ENCODE assay signal across 23 mouse cellular contexts in the genomic region with DNA sequence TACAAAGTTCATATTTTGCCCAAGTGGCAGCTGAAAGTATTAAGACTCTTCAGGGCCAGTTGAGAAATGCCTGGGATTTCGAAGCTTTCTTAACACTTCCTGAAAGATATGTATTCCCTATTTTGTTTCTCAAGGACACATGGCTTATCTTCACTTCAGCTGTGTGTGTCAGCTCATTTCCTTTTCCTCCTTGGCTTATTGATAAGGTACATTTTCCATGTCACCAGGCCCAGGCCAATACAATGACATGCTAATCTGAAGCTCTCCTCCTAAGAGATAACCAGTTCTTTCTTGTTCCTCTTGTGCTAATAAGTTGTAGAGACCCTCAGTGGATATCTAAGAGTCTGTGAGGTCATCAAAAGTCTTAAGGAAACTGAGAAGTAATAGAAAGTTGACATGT. TPM values are rescaled to one million over a fixed set of nuclear protein-coding genes. Genes with fewer than 3 reads are reported as not detected.
A peak's percentile ranks its signal among the peaks of the same experiment; 100 is the strongest.
DNase-seq lines count a peak whose midpoint lies in the region; ATAC-seq lines count a peak whose summit lies in the region.
"Had no signal": no experiment of that assay in that cellular context is flagged by ENCODE, and none has a peak within 500 bp of the region (broad histone marks: within the 10 kb centered on the region; RNA-seq: fewer than 3 reads in every experiment).

No protein-coding gene starts in this region.

- H3K9ac ChIP-seq in heart, embryonic 12.5 days = no peak overlapping the region
- H3K9ac ChIP-seq in liver, embryonic 16.5 days (ENCODE audit: low read depth, low read length) = no peak overlapping the region
- H3K9ac ChIP-seq in liver, embryonic 12.5 days = no peak overlapping the region
- H3K9ac ChIP-seq: embryonic facial prominence, embryonic 13.5 days; embryonic facial prominence, embryonic 15.5 days; forebrain, embryonic 12.5 days had no signal

- H3K4me3 ChIP-seq in heart, embryonic 12.5 days = no peak overlapping the region
- H3K4me3 ChIP-seq in liver, embryonic 16.5 days (ENCODE audit: low read depth, low read length) = no peak overlapping the region
- H3K4me3 ChIP-seq in liver, embryonic 12.5 days = no peak overlapping the region
- H3K4me3 ChIP-seq: embryonic facial prominence, embryonic 13.5 days; embryonic facial prominence, embryonic 15.5 days; erythroblast, embryonic 14.5 days; forebrain, embryonic 10.5 days; forebrain, embryonic 12.5 days had no signal

- no peaks in the 10 kb centered on the region; the same call in 1 of the 2 replicates for H3K4me1 ChIP-seq in heart, embryonic 12.5 days (replicated peaks)
- no peaks in the 10 kb centered on the region for H3K4me1 ChIP-seq in liver, embryonic 16.5 days (ENCODE audit: control insufficient read depth, low read depth, low read length)
- H3K4me1 ChIP-seq in liver, embryonic 12.5 days = no peaks in the 10 kb centered on the region
- H3K4me1 ChIP-seq: embryonic facial prominence, embryonic 13.5 days had no signal

- WGBS in heart, embryonic 12.5 days = 33% methylated on average over 1 of the region's 1 CpGs
- WGBS in liver, embryonic 16.5 days (ENCODE audit: insufficient replicate concordance) = 32% methylated on average over 1 of the region's 1 CpGs
- WGBS in liver, embryonic 12.5 days (ENCODE audit: insufficient replicate concordance) = 31% methylated on average over 1 of the region's 1 CpGs

- ATAC-seq in heart, embryonic 12.5 days (ENCODE audit: insufficient number of reproducible peaks, low FRiP score) = peak; percentile 51; the same call in 1 of the 2 replicates
- 0 out of 2 replicates have a peak, but pooled peaks have one; percentile 21 for ATAC-seq in liver, embryonic 16.5 days (ENCODE audit: low read depth)
- no peak for ATAC-seq in liver, embryonic 12.5 days
- ATAC-seq: forebrain, embryonic 14.5 days; forebrain, embryonic 16.5 days had no signal

- no peak overlapping the region for H3K4me2 ChIP-seq in heart, embryonic 12.5 days
- H3K4me2 ChIP-seq in liver, embryonic 16.5 days (ENCODE audit: low read depth, low read length) = no peak overlapping the region
- H3K4me2 ChIP-seq in liver, embryonic 12.5 days = no peak overlapping the region
- H3K4me2 ChIP-seq: embryonic facial prominence, embryonic 13.5 days; embryonic facial prominence, embryonic 15.5 days; forebrain, embryonic 12.5 days had no signal

- no peaks in the 10 kb centered on the region for H3K27me3 ChIP-seq in heart, embryonic 12.5 days (replicated peaks)
- H3K27me3 ChIP-seq in liver, embryonic 16.5 days (ENCODE audit: control insufficient read depth, insufficient read depth, low read depth, low read length) = peaks cover 10% of the 10 kb centered on the region
- peaks cover 11% of the 10 kb centered on the region for H3K27me3 ChIP-seq in liver, embryonic 12.5 days (replicated peaks)
- H3K27me3 ChIP-seq: embryonic facial prominence, embryonic 13.5 days; embryonic facial prominence, embryonic 15.5 days had no signal

- no peak overlapping the region for H3K27ac ChIP-seq in heart, embryonic 12.5 days (ENCODE audit: poor library complexity, severe bottlenecking)
- H3K27ac ChIP-seq in liver, embryonic 16.5 days (ENCODE audit: low read length) = no peak overlapping the region
- no peak overlapping the region for H3K27ac ChIP-seq in liver, embryonic 12.5 days
- H3K27ac ChIP-seq: embryonic facial prominence, embryonic 13.5 days; embryonic facial prominence, embryonic 15.5 days; forebrain, embryonic 10.5 days; forebrain, embryonic 12.5 days had no signal

- intact Hi-C loops in heart, postnatal 36 days (cut with DNase I) = no loop called here

- H3K9me3 ChIP-seq in heart, embryonic 12.5 days (replicated peaks) = no peaks in the 10 kb centered on the region
- no peaks in the 10 kb centered on the region for H3K9me3 ChIP-seq in liver, embryonic 16.5 days (replicated peaks; ENCODE audit: control insufficient read depth, low read length)
- no peaks in the 10 kb centered on the region for H3K9me3 ChIP-seq in liver, embryonic 12.5 days (replicated peaks)
- H3K9me3 ChIP-seq: embryonic facial prominence, embryonic 13.5 days; embryonic facial prominence, embryonic 15.5 days; forebrain, embryonic 10.5 days; forebrain, embryonic 12.5 days had no signal

- H3K36me3 ChIP-seq in heart, embryonic 12.5 days = 0 out of 2 replicates have a peak, but pooled peaks cover 5% of the 10 kb centered on the region
- H3K36me3 ChIP-seq in liver, embryonic 16.5 days (ENCODE audit: control insufficient read depth, insufficient read depth) = no peaks in the 10 kb centered on the region
- H3K36me3 ChIP-seq in liver, embryonic 12.5 days = no peaks in the 10 kb centered on the region
- H3K36me3 ChIP-seq: embryonic facial prominence, embryonic 13.5 days; embryonic facial prominence, embryonic 15.5 days; forebrain, embryonic 12.5 days had no signal

- DNase-seq in heart, postnatal 36 days = no peak
- DNase-seq in 416B (ENCODE audit: low read depth) = peak; percentile 76
- DNase-seq: adrenal gland, adult 2 months; adrenal gland, postnatal 10 days; adrenal gland, postnatal 25 days; cerebellum, adult 11 months; cerebellum, adult 18-20 months; cerebellum, adult 8-10 months; cerebellum, adult 9-11 months; cerebellum, postnatal 14 days; cerebellum, postnatal 36 days; embryo, embryonic 11 days had no signal

RNA-seq across cellular contexts. Expression of a gene that starts 4.6 kb away (rescaled TPM):
- polyA plus RNA-seq in heart, embryonic 12.5 days (2016; fragmentation: Nextera tagmentation; extraction: Ambion mirVana) = 5.2 and 6.0 TPM in 2 replicates
- 10 to 100 TPM; 22.1 to 22.2 TPM for total RNA-seq in heart, postnatal 36 days (2021)
- polyA plus RNA-seq in liver, embryonic 16.5 days (2015; fragmentation: Nextera tagmentation; extraction: Ambion mirVana) = 4.0 and 5.0 TPM in 2 replicates
- polyA plus RNA-seq in liver, embryonic 12.5 days (2016; fragmentation: Nextera tagmentation; extraction: Ambion mirVana) = 3.6 and 4.1 TPM in 2 replicates
- total RNA-seq: MEL had no signal

RNA-seq across cellular contexts. Expression of a gene that starts 31.7 kb away (rescaled TPM):
- 32.9 and 37.8 TPM in 2 replicates for polyA plus RNA-seq in heart, embryonic 12.5 days (2016; fragmentation: Nextera tagmentation; extraction: Ambion mirVana)
- total RNA-seq in heart, postnatal 36 days (2021) = 10 to 100 TPM; 14.1 to 14.4 TPM
- polyA plus RNA-seq in liver, embryonic 16.5 days (2015; fragmentation: Nextera tagmentation; extraction: Ambion mirVana) = 15.4 and 17.0 TPM in 2 replicates
- 21.8 and 24.9 TPM in 2 replicates for polyA plus RNA-seq in liver, embryonic 12.5 days (2016; fragmentation: Nextera tagmentation; extraction: Ambion mirVana)
